Mouse (Mus musculus): ENCODE data around the gene Ccer2.

- no peak for TF ChIP-seq EP300 (IDR thresholded peaks at IDR 0.05; ENCODE audit: insufficient read depth, low read depth, low read length)
- no peak for TF ChIP-seq POLR2A (IDR thresholded peaks at IDR 0.05; ENCODE audit: insufficient read depth, low read length)
Measured at GRCm38 (mm10) chr7:28771867-28772266, 15.9 kb downstream of the Ccer2 start.
